Mouse (Mus musculus): ENCODE measurements around the gene Vamp3.

- TF ChIP-seq GATA1 (IDR thresholded peaks at IDR 0.05; ENCODE audit: low read length) = no peak
- no peak for TF ChIP-seq TAL1 (IDR thresholded peaks at IDR 0.05; ENCODE audit: low read length)
Measured at GRCm38 (mm10) chr4:151010316-151010715, 47.4 kb downstream of the Vamp3 start.
